Mouse (Mus musculus): Measurements from ENCODE around the gene Exosc5. TPM values are rescaled to one million over a fixed set of nuclear protein-coding genes. Genes with fewer than 3 reads are reported as not detected.

Exosc5 gene
- total and polyA plus RNA-seq, 3 experiments, result 105 to 125 (median 123) TPM

GRCm38 (mm10) chr7:25680514-25681258, 21.7 kb downstream of the Exosc5 start, which contains the start of gene B9d2 (continued):
- TF ChIP-seq ELF1 (IDR thresholded peaks at IDR 0.05; ENCODE audit: low read depth, low read length) (peak; percentile 47; the same call in 1 of the 2 replicates), CHD1 (IDR thresholded peaks at IDR 0.05; ENCODE audit: low read depth, low read length) (no peak), ZNF384 (IDR thresholded peaks at IDR 0.05; ENCODE audit: low read depth, low read length) (peak; percentile 13; the same call in 1 of the 2 replicates), USF2 (conservative IDR thresholded peaks at IDR 0.05; ENCODE audit: low read depth, low read length) (no peak), E2F4 (IDR thresholded peaks at IDR 0.05; ENCODE audit: insufficient replicate concordance, low read depth, low read length) (no peak), JUN (IDR thresholded peaks at IDR 0.05; ENCODE audit: insufficient read depth, low read depth, low read length) (no peak)

GRCm38 (mm10) chr7:25681341-25682231, 22.6 kb downstream of the Exosc5 start:
- no peak overlapping the region for H3K9ac ChIP-seq (ENCODE audit: insufficient read depth, low read depth)
- H3K27ac ChIP-seq (ENCODE audit: insufficient read depth, low read depth), result no peak overlapping the region
- no peak for DNase-seq (ENCODE audit: extremely low read depth)
- peak overlapping the region; percentile 70 for H3K4me2 ChIP-seq (ENCODE audit: insufficient read depth, low read depth, poor library complexity, severe bottlenecking)
- no peaks in the 10 kb centered on the region for H3K79me2 ChIP-seq (replicated peaks; ENCODE audit: control insufficient read depth, extremely low read depth, insufficient read depth, poor library complexity, severe bottlenecking)
- no peaks in the 10 kb centered on the region for H3K27me3 ChIP-seq (replicated peaks)
- in situ Hi-C loops (cut with MboI; ENCODE audit: low pct_ligation_motif_present, low pct_unique_long_range_greater_than_20kb, low sequenced_read_pairs), result no loop called here
- peaks cover 4% of the 10 kb centered on the region for H3K9me3 ChIP-seq (replicated peaks; ENCODE audit: low read length)
- dilution Hi-C loops (cut with MboI; ENCODE audit: extremely low pct_ligation_motif_present, extremely low pct_unique_long_range_greater_than_20kb, low sequenced_read_pairs), result no loop called here
- TF ChIP-seq KAT2A (IDR thresholded peaks at IDR 0.05; ENCODE audit: insufficient replicate concordance, low read length), result no peak
- TF ChIP-seq TBP (conservative IDR thresholded peaks at IDR 0.05; ENCODE audit: low read depth, low read length), result no peak
- no peak for TF ChIP-seq ZMIZ1 (IDR thresholded peaks at IDR 0.05; ENCODE audit: low read depth, low read length)
- TF ChIP-seq NELFE (IDR thresholded peaks at IDR 0.05; ENCODE audit: low read depth, low read length), result no peak
- peak; percentile 35; the same call in 1 of the 2 replicates for TF ChIP-seq BHLHE40 (IDR thresholded peaks at IDR 0.05; ENCODE audit: low read depth, low read length)
- peak overlapping the region; percentile 5 to 71 (median 23) for H3K4me3 ChIP-seq (replicated peaks in 1 of 3; ENCODE audit: low read depth in 2 of 3, low read length in 2 of 3, poor library complexity in 1 of 3)
- peaks cover 0 to 28% of the 10 kb centered on the region in 2 experiments for H3K36me3 ChIP-seq (replicated peaks in 1 of 2; ENCODE audit: control insufficient read depth in 1 of 2, insufficient read depth in 1 of 2, low read length in 1 of 2)
- H3K4me1 ChIP-seq (ENCODE audit: control insufficient read depth in 1 of 2, insufficient read depth in 2 of 2), result peaks cover 28 to 76% of the 10 kb centered on the region in 2 experiments

DNA sequence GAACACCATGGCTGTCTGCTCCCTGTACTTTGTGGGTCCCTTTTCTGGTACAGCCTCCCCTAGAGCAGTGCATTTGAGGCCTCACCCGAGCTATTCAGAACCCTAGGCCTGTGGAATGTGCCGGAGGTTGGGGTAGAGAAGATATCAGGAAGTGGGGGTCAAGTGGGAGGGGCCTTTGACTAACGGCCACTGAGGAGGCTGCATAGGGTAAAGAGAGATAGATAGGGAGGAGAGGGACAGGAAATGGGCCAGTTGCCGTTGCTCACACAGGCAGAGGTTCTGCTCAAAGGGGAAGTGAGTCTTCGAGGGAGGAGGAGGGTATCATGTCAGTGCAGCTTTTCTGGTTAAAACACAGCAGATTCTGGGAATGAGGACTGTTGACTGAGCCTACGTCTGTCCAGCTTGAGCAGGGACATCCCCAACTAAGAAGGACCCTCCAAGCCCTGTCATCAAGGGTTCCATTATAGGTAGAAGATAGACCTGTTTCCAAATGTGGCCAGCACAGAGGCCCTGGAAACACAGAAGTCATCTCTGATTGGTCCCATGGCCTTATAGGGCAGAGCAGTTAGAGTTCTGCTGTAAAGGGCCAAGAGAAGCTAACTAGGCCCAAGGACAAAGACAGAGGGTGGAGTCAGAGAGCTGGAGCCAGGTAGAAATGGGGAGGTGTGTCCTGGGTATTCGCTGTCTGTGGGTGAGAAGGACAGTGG, 24.7 kb downstream of the Exosc5 start:
- peak overlapping the region; percentile 83 for H3K27ac ChIP-seq (ENCODE audit: insufficient read depth, low read depth)
- peaks cover 14% of the 10 kb centered on the region for H3K79me2 ChIP-seq (replicated peaks; ENCODE audit: control insufficient read depth, extremely low read depth, insufficient read depth, poor library complexity, severe bottlenecking)
- peaks cover 0 to 28% of the 10 kb centered on the region in 2 experiments for H3K36me3 ChIP-seq (replicated peaks in 1 of 2; ENCODE audit: control insufficient read depth in 1 of 2, insufficient read depth in 1 of 2, low read length in 1 of 2)
- TF ChIP-seq RAD21 (IDR thresholded peaks at IDR 0.05; ENCODE audit: low read depth, low read length), result no peak
- no peak for TF ChIP-seq ZNF384 (IDR thresholded peaks at IDR 0.05; ENCODE audit: low read depth, low read length)
- TF ChIP-seq MXI1 (IDR thresholded peaks at IDR 0.05; ENCODE audit: low read depth, low read length), result peak; percentile 13; the same call in 1 of the 2 replicates
- TF ChIP-seq MAZ (IDR thresholded peaks at IDR 0.05; ENCODE audit: low read depth, low read length), result peak; percentile 67; the same call in 1 of the 2 replicates
- TF ChIP-seq CHD2 (IDR thresholded peaks at IDR 0.05; ENCODE audit: low read length), result no peak
- TF ChIP-seq BHLHE40 (IDR thresholded peaks at IDR 0.05; ENCODE audit: low read depth, low read length), result no peak
- no peak for TF ChIP-seq ZKSCAN1 (IDR thresholded peaks at IDR 0.05; ENCODE audit: borderline replicate concordance, low read depth, low read length)
- TF ChIP-seq NELFE (IDR thresholded peaks at IDR 0.05; ENCODE audit: low read depth, low read length), result peak; percentile 59; the same call in 1 of the 2 replicates
- peak; percentile 62 for TF ChIP-seq IRF4 (IDR thresholded peaks at IDR 0.05; ENCODE audit: low read depth, low read length)
- peak; percentile 74 for TF ChIP-seq POLR2A (IDR thresholded peaks at IDR 0.05; ENCODE audit: low read depth, low read length)
- peak; percentile 32; the same call in 1 of the 2 replicates for TF ChIP-seq EP300 (IDR thresholded peaks at IDR 0.05; ENCODE audit: low read length)
- 0 out of 2 replicates have a peak, but pooled peaks have one; percentile 51 for TF ChIP-seq POLR2AphosphoS2 (IDR thresholded peaks at IDR 0.05; ENCODE audit: low read depth, low read length)
- peak; percentile 88 for TF ChIP-seq ELF1 (IDR thresholded peaks at IDR 0.05; ENCODE audit: low read depth, low read length)
- TF ChIP-seq TCF12 (IDR thresholded peaks at IDR 0.05; ENCODE audit: low read depth, low read length), result peak; percentile 66
- TF ChIP-seq TBP (conservative IDR thresholded peaks at IDR 0.05; ENCODE audit: low read depth, low read length), result peak; percentile 65; the same call in 1 of the 2 replicates
- in situ Hi-C loops (cut with MboI; ENCODE audit: low pct_ligation_motif_present, low pct_unique_long_range_greater_than_20kb, low sequenced_read_pairs) (no loop called here), dilution Hi-C loops (cut with MboI; ENCODE audit: extremely low pct_ligation_motif_present, extremely low pct_unique_long_range_greater_than_20kb, low sequenced_read_pairs) (no loop called here)
- H3K4me1 ChIP-seq (ENCODE audit: control insufficient read depth in 1 of 2, insufficient read depth in 2 of 2), result peaks cover 28 to 62% of the 10 kb centered on the region in 2 experiments
- H3K27me3 ChIP-seq (replicated peaks), result no peaks in the 10 kb centered on the region
- peak; percentile 83 for DNase-seq (ENCODE audit: extremely low read depth)
- H3K9me3 ChIP-seq (replicated peaks; ENCODE audit: low read length), result no peaks in the 10 kb centered on the region
- H3K4me3 ChIP-seq (replicated peaks in 1 of 3; ENCODE audit: low read depth in 2 of 3, low read length in 2 of 3, poor library complexity in 1 of 3), result peak overlapping the region; percentile 6 to 39 (median 34)
- H3K4me2 ChIP-seq (ENCODE audit: insufficient read depth, low read depth, poor library complexity, severe bottlenecking), result peak overlapping the region; percentile 19; the same call in 1 of the 2 replicates
- H3K9ac ChIP-seq (ENCODE audit: insufficient read depth, low read depth), result peak overlapping the region; percentile 50
